In genomic region chr4:115827888-115828571, GRCm38 (mm10) we compare ENCODE assay signal across 8 mouse cellular contexts. TPM values are rescaled to one million over a fixed set of nuclear protein-coding genes. Genes with fewer than 3 reads are reported as not detected.
DNase-seq lines count a peak whose midpoint lies in the region; ATAC-seq lines count a peak whose summit lies in the region.

TSS of gene Mob3c (plus strand) at chr4:115828092.

- ATAC-seq in embryonic facial prominence, embryonic 15.5 days (ENCODE audit: insufficient number of reproducible peaks, low FRiP score, low TSS enrichment, low read depth): peak; percentile 89
- peak; percentile 92 for ATAC-seq in liver, embryonic 16.5 days (ENCODE audit: low read depth)
- peak; percentile 90 for ATAC-seq in neural tube, embryonic 12.5 days (ENCODE audit: low FRiP score, low read depth)
- ATAC-seq in stomach, embryonic 16.5 days (ENCODE audit: insufficient read depth, low FRiP score): peak; percentile 93

- no peaks in the 10 kb centered on the region for H3K9me3 ChIP-seq in embryonic facial prominence, embryonic 15.5 days (replicated peaks)
- H3K9me3 ChIP-seq in liver, embryonic 16.5 days (replicated peaks; ENCODE audit: control insufficient read depth, low read length): no peaks in the 10 kb centered on the region
- no peaks in the 10 kb centered on the region for H3K9me3 ChIP-seq in neural tube, embryonic 12.5 days
- H3K9me3 ChIP-seq in stomach, embryonic 16.5 days (replicated peaks; ENCODE audit: control insufficient read depth, low read length): no peaks in the 10 kb centered on the region

- peaks cover 15% of the 10 kb centered on the region for H3K36me3 ChIP-seq in embryonic facial prominence, embryonic 15.5 days
- peaks cover 10% of the 10 kb centered on the region; the same call in 1 of the 2 replicates for H3K36me3 ChIP-seq in liver, embryonic 16.5 days (ENCODE audit: control insufficient read depth, insufficient read depth)
- no peaks in the 10 kb centered on the region for H3K36me3 ChIP-seq in neural tube, embryonic 12.5 days
- no peaks in the 10 kb centered on the region; the same call in 1 of the 2 replicates for H3K36me3 ChIP-seq in stomach, embryonic 16.5 days (ENCODE audit: control insufficient read depth, insufficient read depth, low read length)

- H3K27ac ChIP-seq in embryonic facial prominence, embryonic 15.5 days (replicated peaks): peak within 1 kb of the TSS; percentile 84
- H3K27ac ChIP-seq in liver, embryonic 16.5 days (ENCODE audit: low read length): peak within 1 kb of the TSS; percentile 85
- H3K27ac ChIP-seq in neural tube, embryonic 12.5 days: peak within 1 kb of the TSS; percentile 20; the same call in 1 of the 2 replicates
- peak within 1 kb of the TSS; percentile 75 for H3K27ac ChIP-seq in stomach, embryonic 16.5 days (ENCODE audit: low read length)

- H3K9ac ChIP-seq in embryonic facial prominence, embryonic 15.5 days: peak within 1 kb of the TSS; percentile 73
- peak within 1 kb of the TSS; percentile 76 for H3K9ac ChIP-seq in liver, embryonic 16.5 days (ENCODE audit: low read depth, low read length)
- peak within 1 kb of the TSS; percentile 72 for H3K9ac ChIP-seq in neural tube, embryonic 12.5 days
- peak within 1 kb of the TSS; percentile 72 for H3K9ac ChIP-seq in stomach, embryonic 16.5 days (ENCODE audit: low read length)

- H3K4me3 ChIP-seq in embryonic facial prominence, embryonic 15.5 days (replicated peaks): peak within 1 kb of the TSS; percentile 87
- peak within 1 kb of the TSS; percentile 80 for H3K4me3 ChIP-seq in liver, embryonic 16.5 days (ENCODE audit: low read depth, low read length)
- peak within 1 kb of the TSS; percentile 76 for H3K4me3 ChIP-seq in neural tube, embryonic 12.5 days
- H3K4me3 ChIP-seq in stomach, embryonic 16.5 days (replicated peaks; ENCODE audit: low read length): peak within 1 kb of the TSS; percentile 59

- H3K4me2 ChIP-seq in embryonic facial prominence, embryonic 15.5 days (replicated peaks): peak within 1 kb of the TSS; percentile 73
- H3K4me2 ChIP-seq in liver, embryonic 16.5 days (ENCODE audit: low read depth, low read length): peak within 1 kb of the TSS; percentile 82
- H3K4me2 ChIP-seq in neural tube, embryonic 12.5 days (replicated peaks): peak within 1 kb of the TSS; percentile 83
- H3K4me2 ChIP-seq in stomach, embryonic 16.5 days (ENCODE audit: low read depth, low read length): peak within 1 kb of the TSS; percentile 85

- WGBS in embryonic facial prominence, embryonic 15.5 days: under 1% methylated on average over 57 of the region's 57 CpGs
- under 1% methylated on average over 57 of the region's 57 CpGs for WGBS in liver, embryonic 16.5 days (ENCODE audit: insufficient replicate concordance)
- WGBS in neural tube, embryonic 12.5 days: under 1% methylated on average over 55 of the region's 57 CpGs
- under 1% methylated on average over 57 of the region's 57 CpGs for WGBS in stomach, embryonic 16.5 days

- H3K27me3 ChIP-seq in embryonic facial prominence, embryonic 15.5 days: no peaks in the 10 kb centered on the region
- no peaks in the 10 kb centered on the region for H3K27me3 ChIP-seq in liver, embryonic 16.5 days (ENCODE audit: control insufficient read depth, insufficient read depth, low read depth, low read length)
- peaks cover 2% of the 10 kb centered on the region; the same call in 1 of the 2 replicates for H3K27me3 ChIP-seq in neural tube, embryonic 12.5 days (replicated peaks)
- H3K27me3 ChIP-seq in stomach, embryonic 16.5 days (ENCODE audit: control insufficient read depth, insufficient read depth, low read length): no peaks in the 10 kb centered on the region

- DNase-seq in CD4-positive, CD25-positive, alpha-beta regulatory T cell, adult 2 months (ENCODE audit: low read depth, low spot score): peak; percentile 75
- DNase-seq in adrenal gland, postnatal 4 days (ENCODE audit: low spot score in 2 of 2): peak; percentile 57 to 75
- DNase-seq in heart, adult 9 months (ENCODE audit: low spot score in 2 of 2): peak; percentile 84 to 86
- peak; percentile 91 for DNase-seq in kidney, adult 9 months

- peaks cover 19% of the 10 kb centered on the region for H3K4me1 ChIP-seq in embryonic facial prominence, embryonic 15.5 days
- peaks cover 65% of the 10 kb centered on the region for H3K4me1 ChIP-seq in liver, embryonic 16.5 days (ENCODE audit: control insufficient read depth, low read depth, low read length)
- peaks cover 6% of the 10 kb centered on the region; the same call in 1 of the 2 replicates for H3K4me1 ChIP-seq in neural tube, embryonic 12.5 days
- H3K4me1 ChIP-seq in stomach, embryonic 16.5 days (ENCODE audit: control insufficient read depth, insufficient read depth, low read length): peaks cover 8% of the 10 kb centered on the region

RNA-seq across cellular contexts. Expression of gene Mob3c, which starts in this region (rescaled TPM):
- 10 to 100 TPM; 17.5 to 20.4 TPM for total RNA-seq in adrenal gland, postnatal 4 days (2021)
- 14.5 and 15.5 TPM in 2 replicates for polyA plus RNA-seq in embryonic facial prominence, embryonic 15.5 days (2015; fragmentation: Nextera tagmentation; extraction: Ambion mirVana)
- polyA plus RNA-seq in liver, embryonic 16.5 days (2015; fragmentation: Nextera tagmentation; extraction: Ambion mirVana): 7.8 and 10.2 TPM in 2 replicates
- polyA plus RNA-seq in neural tube, embryonic 12.5 days (2016; fragmentation: Nextera tagmentation; extraction: Ambion mirVana): 6.2 TPM in 2 replicates
- polyA plus RNA-seq in stomach, embryonic 16.5 days (2015; fragmentation: Nextera tagmentation; extraction: Ambion mirVana): 11.8 and 12.9 TPM in 2 replicates

Comparison
In these comparisons a context has a peak if more than half of its experiments do, and no peak if none do; other contexts are left out.
1. Peak in every context shown above with its lines: DNase-seq, ATAC-seq, H3K4me3 ChIP-seq and H3K27ac ChIP-seq.
2. H3K27ac ChIP-seq: peak in every context shown above with its lines; median percentile 85 in liver, embryonic 16.5 days; 84 in embryonic facial prominence, embryonic 15.5 days; 75 in stomach, embryonic 16.5 days; 20 in neural tube, embryonic 12.5 days.